Mouse (Mus musculus): Measurements from ENCODE around the gene Ecm1.
"Not testable (repeated sequence)": the region's sequence is repeated elsewhere in the genome, so short reads cannot be mapped to it uniquely, and the experiment has no call there.

The Ecm1 gene

DNA sequence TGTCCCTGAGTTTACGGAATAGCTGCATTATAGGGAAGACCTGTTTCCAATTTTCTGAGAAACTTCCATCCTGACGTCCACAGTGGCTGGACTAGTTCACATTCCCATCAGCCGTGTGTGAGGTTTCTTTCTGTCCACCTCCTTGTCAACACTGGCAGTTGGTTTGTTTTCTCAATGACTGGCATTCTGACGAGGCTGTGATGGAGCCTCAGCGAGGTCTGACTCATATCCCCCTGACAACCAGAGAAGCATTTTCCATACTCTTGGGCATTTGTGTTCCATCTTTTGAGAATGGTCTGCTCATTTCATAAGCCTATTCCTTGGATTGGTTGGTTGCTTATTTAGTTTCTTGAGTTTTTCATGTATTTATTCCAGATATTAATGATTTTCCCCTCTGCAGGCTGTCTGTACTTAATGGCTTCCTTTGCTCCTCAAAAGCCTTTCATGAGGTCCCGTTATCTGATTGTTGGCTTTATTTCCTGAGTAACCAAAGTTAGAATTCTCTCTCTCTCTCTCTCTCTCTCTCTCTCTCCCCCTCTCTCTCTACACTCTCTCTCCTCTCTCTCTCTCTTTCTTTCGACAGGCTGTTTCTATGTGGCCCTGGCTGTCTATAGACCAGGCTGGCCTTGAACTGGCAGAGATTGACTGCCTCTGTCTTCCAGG is 12.5 kb downstream of the Ecm1 start:
- DNase-seq, result no peak

DNA sequence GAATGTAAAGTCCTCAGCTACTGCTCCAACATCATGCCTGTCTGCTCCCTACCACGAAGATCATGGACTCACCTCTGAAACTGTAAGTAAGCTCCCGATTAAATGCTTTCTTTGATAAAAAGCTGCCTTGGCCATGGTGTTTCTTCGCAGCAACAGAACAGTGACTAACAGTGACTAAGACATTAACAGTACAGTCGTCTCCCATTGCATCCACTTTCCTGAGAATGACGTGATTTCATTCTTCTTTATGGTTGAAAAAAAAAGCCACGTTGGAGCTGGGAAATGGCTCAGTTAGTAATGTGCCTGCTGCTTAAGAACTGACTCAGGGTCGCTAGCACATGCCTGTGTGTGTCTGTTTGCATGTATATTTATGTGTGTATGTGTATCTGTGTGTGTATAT is 13.5 kb downstream of the Ecm1 start:
- no peak for DNase-seq

DNA sequence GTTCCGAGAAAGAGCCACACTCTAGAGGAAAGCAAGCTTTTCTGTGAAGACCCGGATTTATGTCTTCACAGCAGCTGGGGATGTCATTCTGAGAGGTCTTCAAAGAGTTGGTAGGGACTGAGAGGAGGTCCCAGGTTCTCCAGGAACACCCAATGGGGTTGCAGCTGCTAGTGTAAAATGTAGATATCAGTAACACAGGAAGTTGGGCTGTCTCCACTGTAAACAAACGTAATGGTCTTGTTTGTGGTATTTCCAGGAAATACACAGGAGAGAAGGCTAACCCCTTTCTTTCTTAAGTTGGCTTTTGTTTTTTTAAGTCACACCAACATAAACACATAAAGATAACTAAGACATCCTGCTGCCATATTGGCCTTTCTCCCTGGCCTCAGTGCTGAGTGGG is 17.0 kb downstream of the Ecm1 start:
- DNase-seq, result no peak

DNA sequence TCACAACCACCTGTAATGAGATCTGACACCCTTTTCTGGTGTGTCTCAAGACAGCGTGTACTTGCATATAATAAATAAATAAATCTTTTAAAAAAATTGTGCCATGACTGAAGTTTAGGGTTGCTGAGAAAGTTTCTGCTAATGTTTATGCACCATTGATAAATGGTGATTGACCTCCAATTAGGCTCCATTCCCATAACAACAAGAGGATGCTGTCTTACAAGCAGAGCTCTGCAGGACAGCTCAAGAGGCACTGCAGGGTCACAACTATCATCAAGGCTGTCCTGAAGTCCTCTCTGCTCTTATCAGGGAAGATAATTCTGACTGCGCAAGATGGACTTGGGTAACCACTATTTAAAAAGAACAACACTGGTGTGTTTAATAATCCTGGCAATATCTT is 21.2 kb downstream of the Ecm1 start:
- DNase-seq, result no peak

DNA sequence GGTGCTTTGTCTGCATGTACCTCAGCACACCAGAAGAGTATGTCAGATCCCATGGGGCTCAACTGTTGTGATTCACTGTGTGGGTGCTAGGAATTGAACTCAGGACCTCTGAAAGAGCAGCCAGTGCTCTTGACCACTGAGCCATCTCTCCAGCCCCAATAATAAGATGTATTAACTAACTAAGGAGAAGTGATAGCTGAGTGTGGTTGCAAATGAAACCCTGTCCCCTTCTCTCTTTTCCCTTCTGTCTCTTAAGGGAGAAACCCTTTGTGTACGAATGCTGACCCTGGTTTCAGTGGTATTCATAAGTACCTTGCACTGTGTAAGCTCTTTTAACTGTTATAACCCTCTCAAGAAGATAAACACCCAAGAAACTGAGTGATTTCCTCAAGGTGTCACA is 23.3 kb downstream of the Ecm1 start:
- DNase-seq, result no peak

DNA sequence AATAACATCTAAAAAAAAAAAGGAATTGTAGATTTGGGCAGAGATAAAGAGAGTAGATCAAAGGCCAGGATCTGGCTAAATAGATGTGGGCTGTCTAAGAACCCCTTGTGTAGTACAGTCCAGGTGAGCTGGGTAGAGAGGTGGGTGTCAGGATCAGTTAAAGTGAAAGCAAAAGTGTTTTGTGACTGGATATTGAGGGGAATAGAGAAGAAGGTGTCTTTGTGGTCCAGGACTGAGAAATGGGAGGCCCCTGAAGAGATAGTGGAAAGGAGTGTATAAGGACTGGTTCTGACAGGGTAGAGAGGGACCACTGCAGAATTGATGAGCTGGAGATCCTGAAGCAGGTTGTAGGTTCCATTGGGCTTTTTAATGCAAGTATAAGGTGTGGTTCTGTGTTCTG is 29.4 kb downstream of the Ecm1 start:
- DNase-seq, result no peak

DNA sequence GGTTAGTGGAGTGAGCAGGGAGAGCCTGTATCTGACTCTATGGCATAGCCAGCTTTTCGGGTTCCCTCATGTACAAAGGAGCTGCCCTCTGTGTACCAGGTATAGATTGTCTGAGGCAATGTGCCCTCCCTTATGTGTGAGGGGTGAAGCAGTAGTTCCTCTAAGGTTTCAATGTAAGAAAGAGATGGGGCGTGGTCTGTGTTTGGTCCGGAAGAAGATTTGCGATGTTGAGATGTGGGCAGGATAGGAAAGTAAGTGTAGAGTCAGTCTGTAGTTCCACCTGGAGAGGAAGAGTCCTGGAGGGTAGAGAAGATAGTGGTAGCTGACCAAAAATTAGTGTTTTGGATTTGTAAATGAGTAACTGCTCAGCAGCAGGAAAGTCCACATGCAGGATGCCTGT is 30.3 kb downstream of the Ecm1 start:
- no peak for DNase-seq

DNA sequence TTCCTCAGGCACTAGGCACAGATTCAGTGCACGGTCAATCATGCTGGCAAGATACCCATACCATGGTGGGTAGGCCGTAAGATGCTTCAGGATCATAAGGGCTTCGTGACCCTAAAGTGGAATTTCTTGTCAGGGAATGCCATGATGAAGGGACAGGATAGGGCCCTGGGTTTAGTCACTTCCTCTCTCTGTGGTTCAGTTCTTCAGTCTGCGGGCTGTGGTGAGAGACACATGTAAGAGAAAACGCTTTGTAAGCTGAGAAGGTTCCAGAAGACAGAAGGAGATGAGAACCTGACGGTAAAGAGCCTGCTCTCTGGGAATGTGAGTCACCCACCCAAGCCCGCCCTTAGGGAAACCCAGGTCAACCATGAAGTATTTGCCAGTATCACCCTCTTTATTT is 31.9 kb downstream of the Ecm1 start:
- no peak for DNase-seq

DNA sequence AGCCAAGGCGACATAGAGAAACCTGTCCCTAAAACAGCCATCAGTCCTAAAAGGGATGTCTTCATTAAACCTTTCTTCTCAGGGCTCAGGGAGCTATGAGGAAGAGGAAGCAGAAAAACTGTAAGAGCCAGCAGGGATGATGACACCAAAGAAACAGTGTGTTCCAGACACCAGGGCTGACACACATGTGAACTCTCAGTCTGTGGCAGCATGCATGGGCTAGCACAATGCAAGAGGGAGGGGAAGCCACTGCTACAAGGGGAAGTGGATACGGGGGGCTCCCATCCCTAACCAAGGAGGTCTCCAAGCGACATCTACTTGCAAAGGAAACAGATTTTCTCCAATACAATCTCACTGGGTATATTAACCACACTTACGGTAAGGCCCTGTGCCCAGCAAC is 33.1 kb downstream of the Ecm1 start:
- DNase-seq, result no peak

DNA sequence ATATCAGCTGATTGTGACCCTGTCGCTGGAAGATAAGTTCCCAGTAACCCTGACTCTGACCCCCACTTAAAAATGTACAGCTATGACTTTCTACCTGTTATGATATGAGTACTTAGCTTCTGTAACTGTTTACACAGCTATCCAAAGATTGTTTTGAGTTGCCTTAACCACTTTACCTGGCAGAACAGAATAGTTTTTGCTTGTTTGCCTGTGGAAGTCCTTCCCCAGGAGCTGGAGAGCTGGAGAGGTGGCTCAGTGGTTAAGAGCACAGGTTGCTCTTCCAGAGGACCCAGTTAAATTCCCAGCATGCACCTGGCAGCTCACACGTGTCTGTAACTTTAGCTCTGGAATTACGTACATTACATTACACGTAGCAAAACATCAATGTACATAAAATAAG is 34.8 kb downstream of the Ecm1 start:
- peak in 1 of 2 experiments; percentile 58 for DNase-seq

DNA sequence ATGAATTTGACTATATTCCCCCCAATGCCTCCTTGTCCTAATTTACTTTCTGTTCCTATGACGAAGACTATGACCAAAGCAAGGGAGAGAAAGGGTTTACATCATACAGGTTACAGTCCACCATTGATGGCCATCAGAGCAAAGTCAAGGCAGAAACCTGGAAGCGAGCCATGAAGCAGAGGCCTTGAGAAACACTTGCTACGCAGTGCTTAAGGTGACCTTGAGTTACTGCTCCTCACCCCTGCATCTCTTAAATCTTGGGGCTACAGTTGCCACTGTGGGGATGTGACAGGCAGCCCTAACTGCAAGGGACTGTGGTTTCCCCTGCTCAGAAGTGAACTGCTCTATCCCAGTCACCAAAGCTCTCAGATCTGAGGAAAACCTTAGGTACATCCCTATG is 36.1 kb downstream of the Ecm1 start:
- DNase-seq, result no peak

DNA sequence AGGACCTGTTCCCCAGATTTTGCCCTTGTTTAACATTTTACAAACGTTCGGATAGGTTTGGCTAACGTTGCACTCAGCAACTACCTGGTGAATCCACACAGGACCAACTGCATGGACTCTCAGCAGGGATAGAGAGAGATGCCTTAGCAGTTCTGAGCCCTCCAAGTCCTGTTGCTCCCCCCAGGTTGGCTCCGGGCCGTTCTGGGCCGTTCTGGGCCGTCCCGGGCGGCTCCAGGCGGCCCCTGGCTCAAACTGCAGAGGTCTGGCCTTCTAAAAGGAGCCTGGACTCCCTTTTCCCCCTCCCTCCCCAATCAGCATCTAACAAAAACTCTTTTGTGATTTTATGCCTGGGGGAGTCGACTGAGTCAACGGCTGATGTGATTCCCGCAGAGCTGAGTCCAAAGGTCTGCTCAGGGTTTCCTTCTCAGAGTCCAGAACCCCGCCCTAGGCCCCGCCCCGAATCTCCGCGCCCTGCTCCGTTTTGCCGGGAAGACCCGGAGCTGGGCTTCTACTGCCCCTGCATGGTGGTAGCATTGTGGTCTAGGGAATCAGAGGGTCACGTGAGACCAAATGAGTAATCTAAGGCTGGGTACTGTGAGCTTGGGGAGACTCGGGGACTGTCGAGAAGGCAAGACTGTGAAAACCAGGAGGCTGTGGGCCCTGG is 37.4 kb downstream of the Ecm1 start:
- DNase-seq, result peak; percentile 83 to 90

DNA sequence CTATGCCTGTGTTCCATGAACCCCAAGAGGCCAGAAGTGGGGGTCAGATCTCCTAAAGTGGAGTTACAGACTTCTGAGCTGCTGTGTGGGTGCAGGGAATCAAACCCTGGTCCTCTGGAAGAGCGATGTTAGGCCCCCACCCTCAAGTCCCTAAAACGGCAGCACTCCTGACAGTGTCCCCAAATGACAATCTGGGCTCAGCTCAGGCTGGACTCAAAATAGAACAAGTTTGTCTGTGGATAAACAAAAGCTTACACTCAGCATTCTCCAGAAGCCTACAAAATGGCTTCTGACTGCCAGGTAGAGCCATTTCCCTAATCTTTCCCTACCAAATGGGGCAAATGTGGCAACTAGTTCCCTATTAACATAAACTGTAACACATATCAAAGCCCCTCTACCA is 38.3 kb downstream of the Ecm1 start:
- DNase-seq, result no peak

DNA sequence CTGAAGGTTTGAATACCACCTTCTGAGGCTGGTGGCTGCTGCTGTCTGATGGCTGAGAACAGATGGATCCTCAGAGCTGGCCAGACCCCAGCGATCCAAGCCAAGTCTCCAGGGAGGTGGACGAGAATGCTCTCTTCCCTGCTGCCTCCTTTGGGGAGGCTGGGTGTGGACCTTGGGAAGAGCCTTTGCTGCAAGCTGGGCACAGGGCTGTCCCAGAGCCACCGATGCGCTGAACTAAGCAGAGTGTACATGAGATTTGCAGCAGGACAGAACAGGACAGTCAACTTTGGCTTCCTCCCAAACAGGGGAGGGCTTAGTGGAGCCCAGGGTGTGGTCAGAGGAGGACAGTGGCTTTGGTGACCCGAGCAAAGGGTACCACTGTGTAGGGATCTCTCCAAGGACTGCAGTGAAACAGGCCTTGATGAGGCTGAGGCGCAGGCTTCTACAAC is 39.1 kb downstream of the Ecm1 start:
- no peak for DNase-seq

DNA sequence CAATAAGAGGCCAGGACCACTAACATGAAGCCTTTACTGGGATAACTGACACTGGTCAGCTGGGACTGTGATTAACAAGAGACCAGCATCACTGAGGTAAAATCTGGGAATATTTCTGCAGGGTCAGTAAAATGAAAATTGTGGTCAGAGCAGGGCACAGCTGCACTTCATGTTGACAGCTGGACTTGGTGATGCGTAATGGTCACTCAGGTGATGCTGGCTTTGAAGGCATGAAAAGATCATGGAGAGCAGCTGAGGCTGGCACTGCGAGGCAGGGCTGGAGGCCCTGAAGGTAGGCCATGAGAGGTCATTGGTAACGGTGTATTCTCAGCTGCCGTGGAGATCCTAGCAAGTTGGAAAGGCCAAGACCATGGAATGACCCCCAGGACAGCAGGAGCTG is 41.1 kb downstream of the Ecm1 start:
- no peak for DNase-seq

DNA sequence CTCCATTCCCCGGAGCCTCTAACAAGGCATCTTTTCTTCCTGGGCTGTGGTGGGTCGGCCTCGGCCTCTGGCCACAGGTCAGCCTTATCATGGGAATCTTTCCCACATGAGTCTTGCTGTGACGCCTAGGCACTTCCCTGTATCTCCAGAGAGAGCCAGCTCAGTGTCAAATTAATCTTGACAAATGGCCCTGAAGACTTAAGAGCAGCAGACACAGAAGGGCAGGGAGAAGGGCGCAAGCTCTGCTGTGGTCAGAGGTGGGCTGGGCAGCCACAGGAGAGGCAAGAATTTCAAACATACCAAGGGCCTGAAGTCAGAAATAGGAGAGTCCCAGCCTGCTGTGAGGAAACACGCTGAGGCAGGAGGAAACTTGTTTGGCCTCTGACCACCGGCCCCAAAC is 43.0 kb downstream of the Ecm1 start:
- DNase-seq, result peak; percentile 79 to 87

DNA sequence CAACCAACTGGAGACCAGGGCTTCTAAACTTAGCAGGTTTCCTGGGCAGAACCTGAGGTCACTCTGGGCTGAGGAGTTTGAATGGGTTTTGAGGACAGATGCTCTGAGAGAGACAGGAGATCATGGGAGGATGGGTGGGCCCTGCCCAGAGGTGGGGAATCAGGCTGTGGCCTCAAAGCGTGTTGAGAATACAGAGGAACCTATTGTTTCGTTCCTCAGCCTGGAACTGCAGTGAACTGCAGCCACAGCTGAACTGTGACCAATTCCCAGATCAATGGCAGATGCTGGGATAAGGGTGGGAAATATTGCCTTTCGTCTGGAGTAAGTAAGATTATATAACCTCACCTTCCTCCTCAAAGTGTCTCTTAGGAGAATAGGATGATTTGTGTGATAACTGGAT is 43.6 kb downstream of the Ecm1 start:
- DNase-seq, result no peak

DNA sequence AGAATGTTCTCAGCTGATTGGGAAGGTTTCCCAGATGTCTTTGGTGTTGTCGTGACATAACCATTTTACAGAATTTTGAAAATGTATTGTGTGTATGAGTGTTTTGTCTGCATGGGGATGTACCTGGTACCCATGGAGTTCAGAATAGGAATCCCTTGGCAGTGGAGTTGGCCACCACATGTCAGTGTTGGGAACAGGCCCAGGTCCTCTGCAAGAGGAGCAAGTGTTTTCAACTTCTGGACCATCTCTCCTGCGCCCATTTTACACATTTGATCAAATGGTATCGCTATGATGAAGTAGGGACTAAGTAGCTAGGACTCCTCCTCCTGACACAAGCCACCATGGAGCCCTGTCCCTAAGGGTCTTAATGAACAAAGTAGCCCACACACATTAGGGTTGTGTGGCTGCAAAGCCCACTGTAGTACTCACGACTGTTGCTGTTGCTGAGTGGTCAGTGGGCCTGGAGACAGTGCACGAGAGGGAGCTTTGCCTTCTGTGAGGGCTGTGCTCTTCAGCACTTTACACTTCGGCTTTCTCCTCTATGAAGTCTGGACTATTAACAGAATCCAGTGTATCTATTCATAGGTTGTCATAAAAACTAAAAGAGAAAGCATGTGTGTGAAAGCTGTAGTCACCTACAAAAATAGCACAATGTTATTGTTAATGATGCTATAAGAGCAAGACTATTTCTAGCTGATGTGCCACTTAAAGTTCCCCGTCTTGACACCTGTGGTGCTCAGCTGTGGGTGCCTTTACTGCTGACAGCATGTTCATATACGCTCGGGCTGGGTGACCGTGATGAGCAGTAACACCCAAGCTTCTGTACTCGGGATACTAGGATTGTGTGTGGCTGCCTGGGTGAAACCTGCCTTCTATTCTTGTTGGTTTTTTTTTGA is 44.3 kb downstream of the Ecm1 start:
- DNase-seq, result no peak

DNA sequence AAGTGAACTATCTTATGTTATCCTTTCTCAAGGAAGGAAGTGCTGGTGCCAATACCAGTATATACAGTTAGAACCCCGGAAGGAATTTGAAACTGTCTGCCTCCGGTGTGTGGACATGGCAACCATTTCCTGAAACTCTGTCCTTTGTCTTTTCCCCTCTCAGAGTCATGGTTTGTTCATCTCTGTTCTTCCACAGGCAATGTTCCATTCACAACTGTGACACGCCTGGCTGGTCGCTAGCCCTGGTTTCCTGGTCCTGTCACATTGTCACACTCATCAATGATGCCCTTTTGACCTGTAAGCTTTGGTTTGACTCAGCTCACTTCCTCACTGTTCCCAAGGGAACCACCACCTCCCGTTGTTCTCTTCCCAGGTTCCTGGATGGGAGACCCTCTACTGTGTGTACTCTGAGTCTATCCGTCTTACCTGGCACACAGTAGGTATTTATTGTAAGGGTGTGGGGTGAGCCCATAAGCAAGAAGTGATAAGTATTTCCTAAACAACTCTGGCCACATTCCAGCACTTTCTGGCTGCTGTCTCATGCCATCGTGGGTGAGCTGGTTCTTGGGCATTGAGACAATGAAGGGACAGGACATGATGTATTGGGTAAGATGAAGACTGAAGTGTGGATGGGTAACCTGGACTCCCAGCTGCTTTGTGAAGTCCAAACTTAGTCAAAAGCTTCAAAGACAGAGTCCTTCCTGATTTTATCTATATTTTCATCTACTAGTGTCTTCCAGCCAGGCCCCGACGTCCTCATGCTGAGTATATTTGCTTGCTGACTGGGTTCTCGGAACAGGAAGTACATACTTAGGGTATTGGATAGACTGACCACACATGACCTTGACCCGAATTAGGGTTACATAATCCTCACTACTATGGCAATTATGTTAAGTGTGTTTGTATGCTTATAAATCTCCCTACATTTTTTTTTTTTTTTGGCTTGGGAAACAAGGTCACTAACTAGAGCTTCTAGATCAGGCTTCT is 45.3 kb downstream of the Ecm1 start:
- DNase-seq, result peak; percentile 58 to 72

DNA sequence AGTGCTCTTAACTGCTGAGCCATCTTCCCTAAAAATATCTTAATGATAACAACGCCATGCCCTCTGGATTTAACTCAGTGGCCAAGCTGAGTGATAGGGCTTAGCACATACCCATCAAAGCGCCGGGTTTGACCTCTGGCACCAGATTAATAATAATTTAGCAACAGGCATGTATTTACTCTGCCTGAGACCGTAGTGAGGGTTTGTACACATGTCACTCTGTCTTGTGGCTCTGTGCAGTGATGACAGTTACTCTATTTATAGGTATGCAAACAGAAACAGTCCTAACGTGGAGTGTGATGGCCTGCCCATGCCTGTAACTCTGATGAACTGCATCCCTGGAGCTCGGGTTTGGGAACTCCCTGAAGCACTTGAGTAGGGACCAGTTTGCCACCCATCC is 46.7 kb downstream of the Ecm1 start:
- no peak for DNase-seq

DNA sequence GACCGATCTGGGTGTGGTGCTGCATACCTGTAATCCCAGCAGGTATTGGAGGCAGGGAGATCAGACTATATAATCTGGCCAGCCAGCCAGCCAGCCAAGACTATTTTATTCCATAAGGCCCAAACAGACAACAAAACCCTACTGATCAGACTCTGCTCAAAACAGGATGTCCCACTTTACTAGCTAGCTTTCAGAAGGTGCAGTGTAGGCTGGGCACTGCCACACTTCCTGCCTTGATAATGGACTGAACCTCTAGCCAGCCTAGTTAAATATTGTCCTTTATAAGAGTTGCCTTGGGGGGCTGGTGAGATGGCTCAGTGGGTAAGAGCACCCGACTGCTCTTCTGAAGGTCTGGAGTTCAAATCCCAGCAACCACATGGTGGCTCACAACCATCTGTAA is 48.8 kb downstream of the Ecm1 start:
- DNase-seq, result not testable (repeated sequence)

DNA sequence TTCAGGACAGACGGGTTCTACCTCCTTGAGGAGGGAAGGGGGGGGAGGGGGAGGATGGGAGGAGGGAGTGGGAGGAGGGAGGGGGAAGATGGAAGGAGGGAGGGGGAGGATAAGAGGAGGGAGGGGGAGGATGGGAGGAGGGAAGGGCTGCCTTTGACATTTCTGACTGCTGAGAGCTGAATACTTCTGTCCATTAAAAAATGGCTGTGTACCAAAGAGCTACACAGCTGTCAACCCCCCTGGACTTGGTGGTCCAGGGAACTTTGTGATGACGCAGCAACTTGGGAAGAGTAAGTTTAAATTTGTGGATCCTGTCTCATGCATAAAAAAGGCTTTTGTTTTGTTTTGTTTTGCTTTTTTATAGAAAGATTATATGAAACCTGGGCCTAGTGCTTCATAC is 49.4 kb downstream of the Ecm1 start:
- DNase-seq, result no peak

All from lung, adult 18-20 months (tissue).